Mouse (Mus musculus) intestine, embryonic 14.5 days (tissue): ENCODE data around the gene Fbxo34. TPM values are rescaled to one million over a fixed set of nuclear protein-coding genes. Genes with fewer than 3 reads are reported as not detected.

Source experiments
- ATAC-seq: fragments of 200-750 bp; cut with Nextera tagmentation; replicated peaks from 2 replicates; pipeline ENCODE4 v1.8.0; 2017; ENCODE audit warnings: low read depth, moderate number of reproducible peaks, moderate TSS enrichment, moderate library complexity; ENCODE audit not compliant: low FRiP score, low TSS enrichment
- DNase-seq: peaks from one replicate; pipeline ENCODE4 v3.0.0-alpha.2; 2018; ENCODE audit warnings: low spot score
- H3K27ac ChIP-seq: fragments of 300-500 bp; sonication (generic); 2 replicates; pipeline ENCODE4 v1.5.1; 2014; ENCODE audit warnings: low read depth, mild to moderate bottlenecking, control low read depth
- H3K27me3 ChIP-seq: fragments of 300-500 bp; sonication (generic); replicated peaks from 2 replicates; pipeline ENCODE4 v1.6.1; 2014; ENCODE audit warnings: low read length, control low read depth; ENCODE audit not compliant: control insufficient read depth, insufficient read depth
- H3K36me3 ChIP-seq: fragments of 300-500 bp; sonication (generic); 2 replicates; pipeline ENCODE4 v1.6.1; 2014; ENCODE audit warnings: low read length, control low read depth; ENCODE audit not compliant: control insufficient read depth, insufficient read depth
- H3K4me1 ChIP-seq: fragments of 300-500 bp; sonication (generic); replicated peaks from 2 replicates; pipeline ENCODE4 v1.6.1; 2014; ENCODE audit warnings: low read length, control low read depth, mixed read lengths; ENCODE audit not compliant: control insufficient read depth, insufficient read depth
- H3K4me2 ChIP-seq: fragments of 300-500 bp; sonication (generic); 2 replicates; pipeline ENCODE4 v1.6.1; 2014; ENCODE audit warnings: low read length
- H3K4me3 ChIP-seq: fragments of 300-500 bp; sonication (generic); 2 replicates; pipeline ENCODE4 v1.5.1; 2014; ENCODE audit warnings: low read depth, low read length, control low read depth, mixed read lengths
- H3K9ac ChIP-seq: fragments of 300-500 bp; sonication (generic); 2 replicates; pipeline ENCODE4 v1.6.1; 2014; ENCODE audit warnings: mild to moderate bottlenecking, low read length
- H3K9me3 ChIP-seq: fragments of 300-500 bp; sonication (generic); 2 replicates; pipeline ENCODE4 v1.6.1; 2016; ENCODE audit warnings: low read length, control low read depth; ENCODE audit not compliant: control insufficient read depth
- WGBS: fragments of 180-500 bp; shearing (Covaris S2); extraction: QIAGEN DNeasy Blood & Tissue Kit; methylation state at CpG from one replicate; pipeline ENCODE4 v1.1.7; 2014; 5-methylcytosine and 5-hydroxymethylcytosine counted together
- polyA plus RNA-seq: library from polyadenylated mRNA; unstranded; fragments of >200 nt; fragmentation: Nextera tagmentation; extraction: Ambion mirVana; gene quantifications from 2 replicates; pipeline ENCODE4 v1.2.1, GENCODE M21; 2014

Gene Fbxo34
- polyA plus RNA-seq, 1 experiment from 2014 or later: 27.8 TPM

GRCm38 (mm10) chr14:47516755-47517154 is 66.5 kb downstream of the Fbxo34 start:
- Histone ChIP-seq H3K9ac (no peak overlapping the region), H3K27me3 (no peaks in the 10 kb centered on the region), H3K4me3 (no peak overlapping the region), H3K27ac (no peak overlapping the region), H3K4me2 (no peak overlapping the region), H3K9me3 (no peaks in the 10 kb centered on the region), H3K36me3 (no peaks in the 10 kb centered on the region), H3K4me1 (no peaks in the 10 kb centered on the region)
- DNase-seq (no peak), ATAC-seq (no peak)
- WGBS: 72% methylated on average over 6 of the region's 6 CpGs

- H3K27me3 ChIP-seq: no peaks in the 10 kb centered on the region
- WGBS: 91% methylated on average over 6 of the region's 6 CpGs
- no peak for DNase-seq
Observed at GRCm38 (mm10) chr14:47518619-47519018, 68.4 kb downstream of the Fbxo34 start.

GRCm38 (mm10) chr14:47520751-47521449 is 70.7 kb downstream of the Fbxo34 start:
- no peaks in the 10 kb centered on the region for H3K36me3 ChIP-seq
- no peaks in the 10 kb centered on the region for H3K9me3 ChIP-seq
- no peaks in the 10 kb centered on the region for H3K4me1 ChIP-seq
- ATAC-seq (no peak), DNase-seq (no peak)
- WGBS: 83% methylated on average over 13 of the region's 13 CpGs
- H3K27me3 ChIP-seq: no peaks in the 10 kb centered on the region
- H3K9ac ChIP-seq: no peak overlapping the region
- H3K4me3 ChIP-seq: no peak overlapping the region
- no peak overlapping the region for H3K27ac ChIP-seq
- H3K4me2 ChIP-seq: no peak overlapping the region

More at GRCm38 (mm10) chr14:47518619-47519018, 68.4 kb downstream of the Fbxo34 start:
- no peaks in the 10 kb centered on the region for H3K9me3 ChIP-seq
- H3K27ac ChIP-seq: no peak overlapping the region
- ATAC-seq: no peak
- H3K4me2 ChIP-seq: no peak overlapping the region
- no peaks in the 10 kb centered on the region for H3K36me3 ChIP-seq
- no peaks in the 10 kb centered on the region for H3K4me1 ChIP-seq
- no peak overlapping the region for H3K4me3 ChIP-seq
- H3K9ac ChIP-seq: no peak overlapping the region

GRCm38 (mm10) chr14:47521609-47522008 is 71.4 kb downstream of the Fbxo34 start:
- H3K27ac ChIP-seq: no peak overlapping the region
- no peak for ATAC-seq
- no peak for DNase-seq
- H3K9me3 ChIP-seq: no peaks in the 10 kb centered on the region
- no peak overlapping the region for H3K4me2 ChIP-seq
- H3K4me1 ChIP-seq: no peaks in the 10 kb centered on the region
- H3K9ac ChIP-seq: no peak overlapping the region
- no peaks in the 10 kb centered on the region for H3K27me3 ChIP-seq
- H3K36me3 ChIP-seq: no peaks in the 10 kb centered on the region
- no peak overlapping the region for H3K4me3 ChIP-seq
- WGBS: 88% methylated on average over 1 of the region's 1 CpGs

- DNase-seq (no peak), ATAC-seq (no peak)
- no peak overlapping the region for H3K4me3 ChIP-seq
- H3K9ac ChIP-seq: no peak overlapping the region
- H3K27ac ChIP-seq: no peak overlapping the region
- 52% methylated on average over 7 of the region's 7 CpGs for WGBS
- H3K4me1 ChIP-seq: no peaks in the 10 kb centered on the region
- H3K36me3 ChIP-seq: no peaks in the 10 kb centered on the region
- H3K4me2 ChIP-seq: no peak overlapping the region
- H3K9me3 ChIP-seq: no peaks in the 10 kb centered on the region
- H3K27me3 ChIP-seq: no peaks in the 10 kb centered on the region
Observed at GRCm38 (mm10) chr14:47522301-47522700, 72.1 kb downstream of the Fbxo34 start.

GRCm38 (mm10) chr14:47525374-47525773 is 75.2 kb downstream of the Fbxo34 start:
- Histone ChIP-seq H3K4me1 (no peaks in the 10 kb centered on the region), H3K36me3 (0 out of 2 replicates have a peak, but pooled peaks cover 3% of the 10 kb centered on the region), H3K27ac (no peak overlapping the region), H3K27me3 (no peaks in the 10 kb centered on the region), H3K4me2 (no peak overlapping the region), H3K9ac (no peak overlapping the region), H3K4me3 (no peak overlapping the region), H3K9me3 (no peaks in the 10 kb centered on the region)
- WGBS: 71% methylated on average over 8 of the region's 8 CpGs
- ATAC-seq (no peak), DNase-seq (no peak)

- WGBS: 88% methylated on average over 5 of the region's 5 CpGs
- no peak for DNase-seq
- no peaks in the 10 kb centered on the region for H3K4me1 ChIP-seq
- 0 out of 2 replicates have a peak, but pooled peaks cover 3% of the 10 kb centered on the region for H3K36me3 ChIP-seq
- H3K9me3 ChIP-seq: no peaks in the 10 kb centered on the region
- no peak overlapping the region for H3K4me2 ChIP-seq
- no peak overlapping the region for H3K4me3 ChIP-seq
- H3K27me3 ChIP-seq: no peaks in the 10 kb centered on the region
- H3K27ac ChIP-seq: no peak overlapping the region
- H3K9ac ChIP-seq: no peak overlapping the region
- ATAC-seq: no peak
Observed at GRCm38 (mm10) chr14:47525861-47526260, 75.6 kb downstream of the Fbxo34 start.

GRCm38 (mm10) chr14:47527833-47528232 is 77.6 kb downstream of the Fbxo34 start:
- WGBS: 71% methylated on average over 2 of the region's 2 CpGs
- no peak for ATAC-seq
- Histone ChIP-seq H3K36me3 (0 out of 2 replicates have a peak, but pooled peaks cover 9% of the 10 kb centered on the region), H3K4me2 (no peak overlapping the region), H3K27ac (no peak overlapping the region), H3K4me3 (no peak overlapping the region), H3K9me3 (no peaks in the 10 kb centered on the region), H3K27me3 (no peaks in the 10 kb centered on the region), H3K4me1 (no peaks in the 10 kb centered on the region), H3K9ac (no peak overlapping the region)
- DNase-seq: no peak

- Histone ChIP-seq H3K27ac (no peak overlapping the region), H3K4me2 (no peak overlapping the region), H3K4me1 (0 out of 2 replicates have a peak, but pooled peaks cover under 1% of the 10 kb centered on the region), H3K27me3 (no peaks in the 10 kb centered on the region), H3K9me3 (no peaks in the 10 kb centered on the region), H3K36me3 (0 out of 2 replicates have a peak, but pooled peaks cover 9% of the 10 kb centered on the region), H3K4me3 (no peak overlapping the region), H3K9ac (no peak overlapping the region)
- 70% methylated on average over 3 of the region's 3 CpGs for WGBS
- DNase-seq (no peak), ATAC-seq (no peak)
Observed at GRCm38 (mm10) chr14:47528293-47528692, 78.1 kb downstream of the Fbxo34 start.
